Mouse (Mus musculus): ENCODE results near the gene Drd2. TPM values are rescaled to one million over a fixed set of nuclear protein-coding genes. Genes with fewer than 3 reads are reported as not detected.

The Drd2 gene
- polyA plus RNA-seq, 1 experiment from 2014 or later, result 0.06 TPM

- H3K4me1 ChIP-seq (ENCODE audit: control insufficient read depth, insufficient read depth, low read length), result no peaks in the 10 kb centered on the region; the same call in 1 of the 2 replicates
- no peak overlapping the region for H3K27ac ChIP-seq (ENCODE audit: low read length)
- 82% methylated on average over 3 of the region's 3 CpGs for WGBS
- H3K9ac ChIP-seq (ENCODE audit: low read length), result no peak overlapping the region
- H3K36me3 ChIP-seq (ENCODE audit: control insufficient read depth, insufficient read depth, low read length), result no peaks in the 10 kb centered on the region
- H3K4me3 ChIP-seq (replicated peaks; ENCODE audit: low read length), result no peak overlapping the region
- no peaks in the 10 kb centered on the region for H3K9me3 ChIP-seq (replicated peaks; ENCODE audit: control insufficient read depth, low read length)
- H3K4me2 ChIP-seq (ENCODE audit: low read depth, low read length), result no peak overlapping the region
- H3K27me3 ChIP-seq (ENCODE audit: control insufficient read depth, insufficient read depth, low read length), result no peaks in the 10 kb centered on the region
- ATAC-seq (ENCODE audit: insufficient read depth, low FRiP score), result no peak
Observed at GRCm38 (mm10) chr9:49384041-49384440, 43.6 kb downstream of the Drd2 start.

GRCm38 (mm10) chr9:49384855-49385254 lies 44.4 kb downstream of the Drd2 start:
- Histone ChIP-seq H3K27me3 (ENCODE audit: control insufficient read depth, insufficient read depth, low read length) (no peaks in the 10 kb centered on the region), H3K9me3 (replicated peaks; ENCODE audit: control insufficient read depth, low read length) (no peaks in the 10 kb centered on the region), H3K4me1 (ENCODE audit: control insufficient read depth, insufficient read depth, low read length) (no peaks in the 10 kb centered on the region; the same call in 1 of the 2 replicates), H3K4me3 (replicated peaks; ENCODE audit: low read length) (no peak overlapping the region), H3K27ac (ENCODE audit: low read length) (no peak overlapping the region), H3K9ac (ENCODE audit: low read length) (no peak overlapping the region), H3K4me2 (ENCODE audit: low read depth, low read length) (no peak overlapping the region), H3K36me3 (ENCODE audit: control insufficient read depth, insufficient read depth, low read length) (no peaks in the 10 kb centered on the region)
- 81% methylated on average over 6 of the region's 6 CpGs for WGBS
- ATAC-seq (ENCODE audit: insufficient read depth, low FRiP score), result no peak

GRCm38 (mm10) chr9:49385301-49385700 lies 44.9 kb downstream of the Drd2 start:
- WGBS, result 23% methylated on average over 7 of the region's 7 CpGs
- Histone ChIP-seq H3K27me3 (ENCODE audit: control insufficient read depth, insufficient read depth, low read length) (no peaks in the 10 kb centered on the region), H3K9ac (ENCODE audit: low read length) (no peak overlapping the region), H3K27ac (ENCODE audit: low read length) (no peak overlapping the region), H3K4me2 (ENCODE audit: low read depth, low read length) (no peak overlapping the region), H3K4me3 (replicated peaks; ENCODE audit: low read length) (no peak overlapping the region), H3K9me3 (replicated peaks; ENCODE audit: control insufficient read depth, low read length) (no peaks in the 10 kb centered on the region), H3K36me3 (ENCODE audit: control insufficient read depth, insufficient read depth, low read length) (no peaks in the 10 kb centered on the region), H3K4me1 (ENCODE audit: control insufficient read depth, insufficient read depth, low read length) (no peaks in the 10 kb centered on the region; the same call in 1 of the 2 replicates)
- no peak for ATAC-seq (ENCODE audit: insufficient read depth, low FRiP score)

DNA sequence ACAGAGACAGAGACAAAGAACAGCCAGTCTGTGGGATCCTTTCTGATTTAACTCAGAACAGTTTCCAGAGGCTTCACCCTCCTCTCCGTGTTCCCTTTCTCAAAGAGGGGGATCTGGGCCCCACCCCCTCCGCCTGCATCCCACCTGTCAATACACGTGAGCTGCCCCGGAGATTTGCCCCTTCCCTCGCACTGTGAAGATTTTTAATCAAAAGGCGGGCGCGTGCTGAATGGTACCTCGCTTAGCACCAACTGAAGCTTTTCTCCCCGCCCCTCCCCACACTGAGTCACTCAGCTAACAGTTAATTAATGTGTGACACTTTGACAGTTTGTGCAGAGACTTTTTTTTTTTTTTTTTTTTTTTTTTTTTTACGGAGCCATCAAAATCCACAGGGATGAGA lies 45.7 kb downstream of the Drd2 start:
- no peak overlapping the region for H3K4me3 ChIP-seq (replicated peaks; ENCODE audit: low read length)
- no peaks in the 10 kb centered on the region for H3K27me3 ChIP-seq (ENCODE audit: control insufficient read depth, insufficient read depth, low read length)

GRCm38 (mm10) chr9:49392242-49392641 lies 51.8 kb downstream of the Drd2 start:
- H3K9ac ChIP-seq (ENCODE audit: low read length), result no peak overlapping the region
- no peak for ATAC-seq (ENCODE audit: insufficient read depth, low FRiP score)
- WGBS, result 36% methylated on average over 2 of the region's 2 CpGs
- H3K9me3 ChIP-seq (replicated peaks; ENCODE audit: control insufficient read depth, low read length), result no peaks in the 10 kb centered on the region
- H3K27ac ChIP-seq (ENCODE audit: low read length), result no peak overlapping the region
- no peak overlapping the region for H3K4me3 ChIP-seq (replicated peaks; ENCODE audit: low read length)
- H3K27me3 ChIP-seq (ENCODE audit: control insufficient read depth, insufficient read depth, low read length), result no peaks in the 10 kb centered on the region
- H3K36me3 ChIP-seq (ENCODE audit: control insufficient read depth, insufficient read depth, low read length), result no peaks in the 10 kb centered on the region
- no peaks in the 10 kb centered on the region for H3K4me1 ChIP-seq (ENCODE audit: control insufficient read depth, insufficient read depth, low read length)
- no peak overlapping the region for H3K4me2 ChIP-seq (ENCODE audit: low read depth, low read length)

More for the DNA sequence above, 45.7 kb downstream of the Drd2 start:
- Histone ChIP-seq H3K36me3 (ENCODE audit: control insufficient read depth, insufficient read depth, low read length) (no peaks in the 10 kb centered on the region), H3K9me3 (replicated peaks; ENCODE audit: control insufficient read depth, low read length) (no peaks in the 10 kb centered on the region), H3K4me2 (ENCODE audit: low read depth, low read length) (no peak overlapping the region), H3K27ac (ENCODE audit: low read length) (no peak overlapping the region), H3K4me1 (ENCODE audit: control insufficient read depth, insufficient read depth, low read length) (no peaks in the 10 kb centered on the region; the same call in 1 of the 2 replicates), H3K9ac (ENCODE audit: low read length) (no peak overlapping the region)
- ATAC-seq (ENCODE audit: insufficient read depth, low FRiP score), result no peak
- 38% methylated on average over 11 of the region's 11 CpGs for WGBS

DNA sequence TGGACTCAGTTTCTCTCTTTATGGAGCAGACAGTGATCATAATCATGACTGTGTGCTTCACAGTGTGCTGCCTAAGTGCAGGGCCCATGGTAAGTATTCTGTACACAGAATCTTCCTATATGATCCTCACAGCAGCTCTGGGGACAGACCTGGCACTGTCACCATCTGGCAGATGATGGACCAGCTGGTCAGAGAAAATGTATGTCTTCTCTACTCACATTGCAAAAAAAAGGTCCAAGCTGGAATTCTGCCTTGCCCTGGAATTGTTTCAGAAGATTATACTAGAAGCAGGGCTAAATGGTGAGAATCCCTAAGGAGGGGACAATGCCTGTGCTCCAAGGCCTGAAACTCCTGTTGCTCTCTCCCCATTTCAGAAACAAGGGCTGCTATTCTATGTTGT lies 55.6 kb downstream of the Drd2 start:
- no peaks in the 10 kb centered on the region for H3K27me3 ChIP-seq (ENCODE audit: control insufficient read depth, insufficient read depth, low read length)
- no peak overlapping the region for H3K4me3 ChIP-seq (replicated peaks; ENCODE audit: low read length)
- H3K36me3 ChIP-seq (ENCODE audit: control insufficient read depth, insufficient read depth, low read length), result no peaks in the 10 kb centered on the region
- no peaks in the 10 kb centered on the region for H3K4me1 ChIP-seq (ENCODE audit: control insufficient read depth, insufficient read depth, low read length)
- ATAC-seq (ENCODE audit: insufficient read depth, low FRiP score), result no peak
- H3K4me2 ChIP-seq (ENCODE audit: low read depth, low read length), result no peak overlapping the region
- no peaks in the 10 kb centered on the region for H3K9me3 ChIP-seq (replicated peaks; ENCODE audit: control insufficient read depth, low read length)
- H3K27ac ChIP-seq (ENCODE audit: low read length), result no peak overlapping the region
- H3K9ac ChIP-seq (ENCODE audit: low read length), result no peak overlapping the region

DNA sequence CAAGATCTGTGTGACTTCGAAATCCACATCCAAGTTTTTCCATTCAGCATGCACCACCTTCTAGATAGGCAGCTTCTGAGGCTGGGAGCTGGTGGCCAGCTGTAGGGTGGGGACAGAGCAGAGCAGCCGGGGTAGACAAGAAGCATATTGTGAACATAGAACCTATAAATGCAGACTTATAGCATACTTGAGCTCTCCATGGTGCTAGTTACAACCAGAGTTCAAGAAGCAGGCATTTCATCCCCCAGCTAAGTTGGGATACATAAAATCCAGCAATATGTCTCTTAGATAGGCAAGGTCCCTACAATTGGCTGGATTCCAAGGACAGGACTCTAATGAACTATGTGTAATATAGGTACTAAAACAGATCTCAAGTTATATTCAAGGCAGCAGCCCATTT lies 63.3 kb downstream of the Drd2 start:
- ATAC-seq (ENCODE audit: insufficient read depth, low FRiP score), result no peak
- 40% methylated on average over 2 of the region's 2 CpGs for WGBS
- Histone ChIP-seq H3K27me3 (ENCODE audit: control insufficient read depth, insufficient read depth, low read length) (no peaks in the 10 kb centered on the region), H3K9me3 (replicated peaks; ENCODE audit: control insufficient read depth, low read length) (no peaks in the 10 kb centered on the region), H3K4me2 (ENCODE audit: low read depth, low read length) (no peak overlapping the region), H3K4me1 (ENCODE audit: control insufficient read depth, insufficient read depth, low read length) (no peaks in the 10 kb centered on the region), H3K36me3 (ENCODE audit: control insufficient read depth, insufficient read depth, low read length) (no peaks in the 10 kb centered on the region), H3K27ac (ENCODE audit: low read length) (no peak overlapping the region), H3K4me3 (replicated peaks; ENCODE audit: low read length) (no peak overlapping the region), H3K9ac (ENCODE audit: low read length) (no peak overlapping the region)

GRCm38 (mm10) chr9:49407028-49407427 lies 66.6 kb downstream of the Drd2 start:
- ATAC-seq (ENCODE audit: insufficient read depth, low FRiP score), result no peak
- no peaks in the 10 kb centered on the region for H3K36me3 ChIP-seq (ENCODE audit: control insufficient read depth, insufficient read depth, low read length)
- WGBS, result 86% methylated on average over 5 of the region's 5 CpGs
- no peak overlapping the region for H3K9ac ChIP-seq (ENCODE audit: low read length)
- H3K9me3 ChIP-seq (replicated peaks; ENCODE audit: control insufficient read depth, low read length), result no peaks in the 10 kb centered on the region
- no peak overlapping the region for H3K4me3 ChIP-seq (replicated peaks; ENCODE audit: low read length)
- H3K4me2 ChIP-seq (ENCODE audit: low read depth, low read length), result no peak overlapping the region
- H3K27ac ChIP-seq (ENCODE audit: low read length), result no peak overlapping the region
- no peaks in the 10 kb centered on the region for H3K27me3 ChIP-seq (ENCODE audit: control insufficient read depth, insufficient read depth, low read length)
- no peaks in the 10 kb centered on the region for H3K4me1 ChIP-seq (ENCODE audit: control insufficient read depth, insufficient read depth, low read length)

DNA sequence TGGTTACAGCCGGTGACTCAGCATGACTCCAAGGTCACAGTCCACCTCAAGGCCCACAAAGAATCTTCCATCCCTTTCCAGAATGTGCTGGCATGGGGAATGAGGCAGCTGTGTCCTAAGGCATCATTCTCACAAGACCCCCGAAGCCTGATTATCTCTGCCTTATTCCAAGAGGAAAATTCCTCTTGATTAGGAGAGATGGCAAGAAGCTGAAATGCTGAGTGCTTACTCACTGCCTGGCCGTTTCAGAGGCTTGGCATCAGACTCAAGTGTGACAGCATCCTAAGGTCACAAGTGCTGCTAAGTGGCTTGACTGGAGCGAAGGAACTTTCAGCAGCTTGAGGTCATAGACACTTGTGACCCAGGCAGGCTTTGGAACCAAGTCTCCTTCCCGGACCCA lies 70.2 kb downstream of the Drd2 start:
- Histone ChIP-seq H3K9me3 (replicated peaks; ENCODE audit: control insufficient read depth, low read length) (no peaks in the 10 kb centered on the region), H3K4me3 (replicated peaks; ENCODE audit: low read length) (no peak overlapping the region), H3K36me3 (ENCODE audit: control insufficient read depth, insufficient read depth, low read length) (no peaks in the 10 kb centered on the region), H3K27ac (ENCODE audit: low read length) (no peak overlapping the region), H3K4me2 (ENCODE audit: low read depth, low read length) (no peak overlapping the region), H3K4me1 (ENCODE audit: control insufficient read depth, insufficient read depth, low read length) (no peaks in the 10 kb centered on the region), H3K9ac (ENCODE audit: low read length) (no peak overlapping the region), H3K27me3 (ENCODE audit: control insufficient read depth, insufficient read depth, low read length) (no peaks in the 10 kb centered on the region)
- ATAC-seq (ENCODE audit: insufficient read depth, low FRiP score), result no peak
- 83% methylated on average over 5 of the region's 5 CpGs for WGBS

GRCm38 (mm10) chr9:49423866-49424265 lies 83.4 kb downstream of the Drd2 start:
- H3K27ac ChIP-seq (ENCODE audit: low read length), result no peak overlapping the region
- ATAC-seq (ENCODE audit: insufficient read depth, low FRiP score), result no peak
- 91% methylated on average over 5 of the region's 5 CpGs for WGBS

More at GRCm38 (mm10) chr9:49423866-49424265, 83.4 kb downstream of the Drd2 start:
- Histone ChIP-seq H3K4me1 (ENCODE audit: control insufficient read depth, insufficient read depth, low read length) (no peaks in the 10 kb centered on the region), H3K36me3 (ENCODE audit: control insufficient read depth, insufficient read depth, low read length) (no peaks in the 10 kb centered on the region), H3K4me3 (replicated peaks; ENCODE audit: low read length) (no peak overlapping the region), H3K4me2 (ENCODE audit: low read depth, low read length) (no peak overlapping the region), H3K9me3 (replicated peaks; ENCODE audit: control insufficient read depth, low read length) (no peaks in the 10 kb centered on the region), H3K9ac (ENCODE audit: low read length) (no peak overlapping the region), H3K27me3 (ENCODE audit: control insufficient read depth, insufficient read depth, low read length) (no peaks in the 10 kb centered on the region)

Measured in stomach, embryonic 16.5 days (tissue).